Mouse (Mus musculus) CH12F3 (cell line): ENCODE data around the gene Gm20696.

Source experiments
- in situ Hi-C: fragments of 300-500 bp; cut with MboI; formaldehyde crosslinking; loops from 2 replicates; pipeline ENCODE4 v1.14.3; 2020; ENCODE audit warnings: low sequenced_read_pairs

Gm20696 gene

GRCm38 (mm10) chr6:99523109-99523632 lies 143.4 kb downstream of the Gm20696 start:
- in situ Hi-C loops, result no loop called here

GRCm38 (mm10) chr6:99522359-99523108 lies 144.1 kb downstream of the Gm20696 start, which contains the start of gene Foxp1:
Gene Foxp1, minus strand, starts transcription at chr6:99522721.
- in situ Hi-C loops, result no loop called here

- in situ Hi-C loops, result no loop called here
Observed at GRCm38 (mm10) chr6:99521641-99522358, 144.8 kb downstream of the Gm20696 start.

GRCm38 (mm10) chr6:99521038-99521640 lies 145.5 kb downstream of the Gm20696 start:
- in situ Hi-C loops, result no loop called here

GRCm38 (mm10) chr6:99520676-99521037 lies 145.9 kb downstream of the Gm20696 start:
- in situ Hi-C loops, result no loop called here

- in situ Hi-C loops, result no loop called here
Observed at GRCm38 (mm10) chr6:99519806-99520675, 146.6 kb downstream of the Gm20696 start.

GRCm38 (mm10) chr6:99519052-99519451 lies 147.5 kb downstream of the Gm20696 start:
- in situ Hi-C loops, result no loop called here

GRCm38 (mm10) chr6:99515667-99516199 lies 150.9 kb downstream of the Gm20696 start:
- in situ Hi-C loops, result no loop called here

GRCm38 (mm10) chr6:99511862-99512261 lies 154.7 kb downstream of the Gm20696 start:
- in situ Hi-C loops, result no loop called here

- in situ Hi-C loops, result no loop called here
Observed at GRCm38 (mm10) chr6:99509189-99509592, 157.4 kb downstream of the Gm20696 start.

- in situ Hi-C loops, result no loop called here
Observed at GRCm38 (mm10) chr6:99506816-99507215, 159.8 kb downstream of the Gm20696 start.

- in situ Hi-C loops, result no loop called here
Observed at GRCm38 (mm10) chr6:99503741-99504140, 162.9 kb downstream of the Gm20696 start.

- in situ Hi-C loops, result no loop called here
Observed at GRCm38 (mm10) chr6:99502727-99503126, 163.9 kb downstream of the Gm20696 start.

- in situ Hi-C loops, result no loop called here
Observed at GRCm38 (mm10) chr6:99502314-99502713, 164.3 kb downstream of the Gm20696 start.

GRCm38 (mm10) chr6:99500570-99501270 lies 165.9 kb downstream of the Gm20696 start:
- in situ Hi-C loops, result no loop called here

- in situ Hi-C loops, result no loop called here
Observed at GRCm38 (mm10) chr6:99498082-99498481, 168.5 kb downstream of the Gm20696 start.

GRCm38 (mm10) chr6:99496114-99496513 lies 170.5 kb downstream of the Gm20696 start:
- in situ Hi-C loops, result no loop called here

GRCm38 (mm10) chr6:99492937-99493336 lies 173.7 kb downstream of the Gm20696 start:
- in situ Hi-C loops, result no loop called here

- in situ Hi-C loops, result no loop called here
Observed at GRCm38 (mm10) chr6:99491979-99492544, 174.5 kb downstream of the Gm20696 start.
